Mouse (Mus musculus) hindbrain, embryonic 15.5 days (tissue): ENCODE data around the gene Fhit. TPM values are rescaled to one million over a fixed set of nuclear protein-coding genes. Genes with fewer than 3 reads are reported as not detected.

Source experiments
- ATAC-seq: fragments of 200-750 bp; cut with Nextera tagmentation; 2 replicates; pipeline ENCODE4 v1.8.0; 2017; ENCODE audit warnings: low read depth, moderate number of reproducible peaks, moderate TSS enrichment; ENCODE audit not compliant: low FRiP score
- H3K27ac ChIP-seq: fragments of 300-500 bp; sonication (generic); replicated peaks from 2 replicates; pipeline ENCODE4 v1.5.1; 2015; ENCODE audit warnings: mild to moderate bottlenecking, inconsistent platforms
- H3K27me3 ChIP-seq: fragments of 300-500 bp; sonication (generic); 2 replicates; pipeline ENCODE4 v1.6.1; 2015; ENCODE audit warnings: control low read depth, inconsistent platforms
- H3K36me3 ChIP-seq: fragments of 300-500 bp; sonication (generic); 2 replicates; pipeline ENCODE4 v1.6.1; 2015; ENCODE audit warnings: control low read depth, inconsistent platforms
- H3K4me1 ChIP-seq: fragments of 300-500 bp; sonication (generic); replicated peaks from 2 replicates; pipeline ENCODE4 v1.6.1; 2015; ENCODE audit warnings: control low read depth, inconsistent platforms
- H3K4me2 ChIP-seq: fragments of 300-500 bp; sonication (generic); 2 replicates; pipeline ENCODE4 v1.6.1; 2015; ENCODE audit warnings: moderate library complexity, mild to moderate bottlenecking, inconsistent platforms
- H3K4me3 ChIP-seq: fragments of 300-500 bp; sonication (generic); 2 replicates; pipeline ENCODE4 v1.5.1; 2015; ENCODE audit warnings: mild to moderate bottlenecking, inconsistent platforms
- H3K9ac ChIP-seq: fragments of 300-500 bp; sonication (generic); 2 replicates; pipeline ENCODE4 v1.6.1; 2015; ENCODE audit warnings: inconsistent platforms
- H3K9me3 ChIP-seq: fragments of 300-500 bp; sonication (generic); 2 replicates; pipeline ENCODE4 v1.6.1; 2016; ENCODE audit warnings: control low read depth, inconsistent platforms
- WGBS: fragments of 180-500 bp; shearing (Covaris S2); methylation state at CpG from one replicate; pipeline ENCODE4 v1.1.7; 2015; 5-methylcytosine and 5-hydroxymethylcytosine counted together
- polyA plus RNA-seq: library from polyadenylated mRNA; unstranded; fragments of >200 nt; fragmentation: Nextera tagmentation; extraction: Ambion mirVana; gene quantifications from 2 replicates; pipeline ENCODE4 v1.2.1, GENCODE M21; 2015

Gene Fhit
- polyA plus RNA-seq, 1 experiment from 2014 or later: 9.2 TPM

DNA sequence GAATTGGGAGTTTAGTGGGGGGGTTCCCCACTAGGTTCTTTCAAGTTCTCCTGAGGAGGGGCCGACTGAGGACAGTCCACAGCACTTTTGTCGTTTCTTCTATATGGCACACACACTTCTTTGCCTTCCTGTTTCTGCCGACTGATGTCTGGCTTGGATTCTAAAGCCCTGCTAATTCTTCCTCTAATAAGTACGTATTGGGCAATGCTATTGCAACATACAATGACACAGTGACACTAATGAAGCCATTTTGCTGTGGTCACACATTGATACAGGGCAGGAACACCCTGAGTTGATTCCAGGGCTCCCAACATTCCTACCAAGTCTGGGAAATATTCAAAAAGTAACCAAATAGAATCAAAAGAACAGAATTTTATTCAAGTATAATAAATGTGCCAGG is 1032.2 kb downstream of the Fhit start:
- no peaks in the 10 kb centered on the region for H3K9me3 ChIP-seq
- no peaks in the 10 kb centered on the region for H3K36me3 ChIP-seq
- no peaks in the 10 kb centered on the region for H3K4me1 ChIP-seq
- no peak overlapping the region for H3K4me2 ChIP-seq
- H3K27ac ChIP-seq: no peak overlapping the region
- H3K27me3 ChIP-seq: no peaks in the 10 kb centered on the region
- no peak overlapping the region for H3K4me3 ChIP-seq
- H3K9ac ChIP-seq: no peak overlapping the region
- no peak for ATAC-seq
- WGBS: 93% methylated on average over 4 of the region's 4 CpGs

DNA sequence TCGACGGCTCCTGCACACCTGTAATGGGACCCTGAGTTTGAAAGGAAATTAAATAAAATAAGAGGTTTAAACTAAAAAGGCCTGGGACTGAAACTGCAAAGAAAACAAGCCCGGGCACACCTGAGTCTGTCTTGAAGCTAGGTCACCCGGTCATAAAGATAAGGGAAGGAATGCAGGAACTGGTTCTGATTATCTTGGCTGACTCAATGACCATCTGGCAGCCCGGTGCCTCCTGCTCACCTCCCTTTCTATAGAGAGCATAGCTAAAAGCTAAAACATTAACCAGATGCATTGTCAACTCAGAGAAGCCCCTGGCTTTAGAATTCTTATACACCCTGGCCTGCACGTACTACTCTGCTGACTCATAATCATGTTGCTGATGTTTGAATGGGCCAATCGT is 1032.7 kb downstream of the Fhit start:
- Histone ChIP-seq H3K4me3 (no peak overlapping the region), H3K27me3 (no peaks in the 10 kb centered on the region), H3K4me1 (no peaks in the 10 kb centered on the region), H3K9me3 (no peaks in the 10 kb centered on the region), H3K27ac (no peak overlapping the region), H3K4me2 (no peak overlapping the region), H3K36me3 (no peaks in the 10 kb centered on the region), H3K9ac (no peak overlapping the region)
- ATAC-seq: no peak
- WGBS: 94% methylated on average over 7 of the region's 7 CpGs

GRCm38 (mm10) chr14:10126536-10126935 is 1035.3 kb downstream of the Fhit start:
- no peak overlapping the region for H3K4me2 ChIP-seq
- H3K9ac ChIP-seq: no peak overlapping the region
- no peak overlapping the region for H3K4me3 ChIP-seq
- H3K36me3 ChIP-seq: no peaks in the 10 kb centered on the region
- H3K27me3 ChIP-seq: no peaks in the 10 kb centered on the region
- no peaks in the 10 kb centered on the region for H3K9me3 ChIP-seq
- no peaks in the 10 kb centered on the region for H3K4me1 ChIP-seq
- no peak overlapping the region for H3K27ac ChIP-seq
- no peak for ATAC-seq

DNA sequence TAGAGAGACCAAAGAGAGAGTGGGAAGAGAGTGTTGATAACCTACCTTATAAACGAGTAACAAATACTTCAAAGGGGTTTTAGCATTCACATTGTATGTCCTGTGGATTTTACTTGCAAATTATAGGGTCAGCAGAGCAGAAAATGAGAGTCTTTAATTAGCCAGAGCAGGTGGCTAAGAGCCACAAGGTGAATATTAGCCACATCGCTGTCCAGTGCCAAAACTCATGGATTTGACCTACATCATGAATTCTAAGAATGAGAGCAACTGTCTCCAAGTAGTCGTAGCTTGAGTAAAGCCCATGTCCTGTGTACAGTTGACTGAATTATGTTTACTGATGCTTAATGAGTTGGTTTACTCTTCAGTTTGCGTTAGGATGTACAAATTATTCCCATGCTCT is 1039.7 kb downstream of the Fhit start:
- H3K4me1 ChIP-seq: no peaks in the 10 kb centered on the region
- H3K36me3 ChIP-seq: no peaks in the 10 kb centered on the region
- no peaks in the 10 kb centered on the region for H3K27me3 ChIP-seq
- 76% methylated on average over 4 of the region's 4 CpGs for WGBS
- H3K27ac ChIP-seq: no peak overlapping the region
- ATAC-seq: no peak
- H3K4me3 ChIP-seq: no peak overlapping the region
- H3K9me3 ChIP-seq: no peaks in the 10 kb centered on the region
- no peak overlapping the region for H3K9ac ChIP-seq
- no peak overlapping the region for H3K4me2 ChIP-seq

DNA sequence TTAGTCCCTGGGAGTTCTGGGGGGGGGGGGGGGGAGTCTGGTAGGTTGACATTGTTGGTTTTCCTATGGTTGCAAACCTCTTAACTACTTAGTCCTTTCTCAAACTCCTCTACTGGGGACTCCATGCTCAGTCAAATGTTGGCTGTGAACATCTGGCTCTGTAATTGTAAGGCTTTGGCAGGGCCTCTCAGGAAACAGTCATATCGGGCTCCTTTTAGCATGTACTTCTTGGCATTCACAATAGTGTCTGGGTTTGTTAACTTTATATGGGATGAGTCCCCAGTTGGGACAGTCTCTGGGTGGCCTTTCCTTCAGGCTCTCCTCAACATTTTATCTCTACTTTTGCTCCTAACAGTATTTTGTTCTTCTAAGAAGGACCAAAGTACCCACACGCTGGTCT is 1065.6 kb downstream of the Fhit start:
- H3K27me3 ChIP-seq: no peaks in the 10 kb centered on the region
- no peak overlapping the region for H3K9ac ChIP-seq
- no peak for ATAC-seq
- H3K4me2 ChIP-seq: no peak overlapping the region
- no peaks in the 10 kb centered on the region for H3K9me3 ChIP-seq
- no peak overlapping the region for H3K4me3 ChIP-seq
- no peak overlapping the region for H3K27ac ChIP-seq
- no peaks in the 10 kb centered on the region for H3K36me3 ChIP-seq
- no peaks in the 10 kb centered on the region for H3K4me1 ChIP-seq
- 95% methylated on average over 2 of the region's 2 CpGs for WGBS

GRCm38 (mm10) chr14:10079062-10079461 is 1082.8 kb downstream of the Fhit start:
- Histone ChIP-seq H3K9me3 (no peaks in the 10 kb centered on the region), H3K4me2 (no peak overlapping the region), H3K27me3 (no peaks in the 10 kb centered on the region), H3K9ac (no peak overlapping the region), H3K4me3 (no peak overlapping the region), H3K36me3 (no peaks in the 10 kb centered on the region), H3K27ac (no peak overlapping the region), H3K4me1 (no peaks in the 10 kb centered on the region)
- WGBS: 83% methylated on average over 3 of the region's 3 CpGs
- no peak for ATAC-seq

DNA sequence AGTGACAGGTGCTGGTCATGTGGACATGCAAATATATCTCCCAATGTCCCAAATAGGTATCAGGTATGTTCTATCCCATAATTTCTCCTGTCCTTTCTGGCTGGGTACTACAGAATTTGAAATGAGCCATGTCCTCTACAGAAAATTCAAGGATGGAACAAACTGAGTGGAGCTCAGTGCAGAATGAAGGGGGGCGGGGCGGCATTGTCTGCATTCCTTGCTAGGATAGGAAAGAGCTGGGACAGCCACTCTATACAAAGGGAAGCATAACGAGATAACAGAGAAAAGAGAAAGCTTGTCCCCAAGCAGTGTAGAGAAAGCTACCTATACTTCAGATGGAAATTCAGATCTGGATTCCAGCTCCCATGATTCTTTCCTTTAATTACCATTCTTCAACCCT is 1111.9 kb downstream of the Fhit start:
- no peak for ATAC-seq
- no peaks in the 10 kb centered on the region for H3K36me3 ChIP-seq
- H3K27me3 ChIP-seq: no peaks in the 10 kb centered on the region
- WGBS: 75% methylated on average over 3 of the region's 3 CpGs
- H3K9me3 ChIP-seq: no peaks in the 10 kb centered on the region
- H3K4me2 ChIP-seq: no peak overlapping the region
- no peak overlapping the region for H3K9ac ChIP-seq
- H3K27ac ChIP-seq: no peak overlapping the region
- H3K4me3 ChIP-seq: no peak overlapping the region
- peaks cover 4% of the 10 kb centered on the region; the same call in 1 of the 2 replicates for H3K4me1 ChIP-seq

DNA sequence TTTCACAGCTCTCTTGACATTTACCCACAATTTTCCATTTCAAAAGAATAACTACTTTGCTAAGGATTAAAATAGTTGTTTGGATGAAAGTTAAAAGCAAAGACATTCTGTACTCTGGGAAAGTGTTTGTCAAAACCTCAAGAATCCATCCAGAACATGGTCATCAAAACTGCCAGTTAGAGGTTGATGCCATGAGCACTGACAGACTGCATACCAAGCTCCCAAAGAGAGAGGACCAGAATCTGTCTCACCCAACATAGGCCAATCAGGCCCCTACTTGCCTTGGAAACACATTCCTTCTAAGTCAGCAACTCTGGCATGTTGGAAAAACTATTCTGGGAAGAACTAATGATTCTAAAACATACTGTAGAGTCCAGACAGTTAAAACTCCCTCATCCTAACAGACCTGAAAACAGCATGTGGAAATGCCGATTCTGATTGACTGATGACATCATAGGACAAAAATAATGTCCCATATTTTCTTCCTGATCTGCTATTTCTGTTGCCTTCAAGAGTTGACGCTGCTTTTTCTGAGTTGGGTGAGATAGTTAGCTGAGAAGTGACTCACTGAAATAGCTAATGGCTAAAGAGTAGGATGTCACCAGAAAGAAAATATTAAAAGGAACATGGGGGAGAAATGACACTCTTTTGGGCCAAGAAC is 1114.6 kb downstream of the Fhit start:
- H3K9ac ChIP-seq: no peak overlapping the region
- no peaks in the 10 kb centered on the region for H3K36me3 ChIP-seq
- peaks cover 4% of the 10 kb centered on the region; the same call in 1 of the 2 replicates for H3K4me1 ChIP-seq
- H3K4me2 ChIP-seq: no peak overlapping the region
- H3K27ac ChIP-seq: no peak overlapping the region
- no peaks in the 10 kb centered on the region for H3K9me3 ChIP-seq
- H3K4me3 ChIP-seq: no peak overlapping the region
- no peaks in the 10 kb centered on the region for H3K27me3 ChIP-seq
- WGBS: 90% methylated on average over 2 of the region's 2 CpGs
- no peak for ATAC-seq

- Histone ChIP-seq H3K27ac (no peak overlapping the region), H3K4me2 (no peak overlapping the region)
- WGBS: 34% methylated on average over 7 of the region's 7 CpGs
Measured at GRCm38 (mm10) chr14:10046336-10047122, 1115.3 kb downstream of the Fhit start.

DNA sequence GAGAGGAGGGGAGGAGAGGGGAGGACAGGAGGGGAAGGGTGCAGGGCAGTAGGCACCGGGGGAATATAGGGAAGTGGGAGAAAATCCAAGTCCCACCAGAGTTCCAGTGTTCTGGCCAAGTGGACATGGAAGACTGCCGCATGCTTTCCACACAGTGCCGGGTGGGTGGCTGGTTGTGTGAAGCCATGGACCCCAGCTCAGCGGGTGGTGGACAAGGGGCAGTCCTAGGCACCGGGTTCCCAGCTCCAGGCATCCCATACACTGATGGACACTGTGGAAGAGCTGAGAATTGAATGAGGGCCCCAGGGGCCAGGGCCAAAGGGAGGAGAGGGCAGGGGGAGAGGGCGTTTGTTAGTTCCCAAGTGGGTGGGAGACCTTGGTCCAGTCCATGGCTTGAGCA is 1123.8 kb downstream of the Fhit start:
- no peaks in the 10 kb centered on the region for H3K27me3 ChIP-seq
- no peak overlapping the region for H3K9ac ChIP-seq
- H3K4me2 ChIP-seq: no peak overlapping the region
- no peaks in the 10 kb centered on the region for H3K9me3 ChIP-seq
- H3K36me3 ChIP-seq: no peaks in the 10 kb centered on the region
- WGBS: 87% methylated on average over 6 of the region's 6 CpGs
- no peak for ATAC-seq
- no peak overlapping the region for H3K4me3 ChIP-seq
- H3K27ac ChIP-seq: no peak overlapping the region
- no peaks in the 10 kb centered on the region for H3K4me1 ChIP-seq

More at GRCm38 (mm10) chr14:10046336-10047122, 1115.3 kb downstream of the Fhit start:
- peaks cover 4% of the 10 kb centered on the region; the same call in 1 of the 2 replicates for H3K4me1 ChIP-seq
- no peaks in the 10 kb centered on the region for H3K27me3 ChIP-seq
- H3K9me3 ChIP-seq: no peaks in the 10 kb centered on the region
- no peak overlapping the region for H3K4me3 ChIP-seq
- ATAC-seq: no peak
- no peak overlapping the region for H3K9ac ChIP-seq
- H3K36me3 ChIP-seq: no peaks in the 10 kb centered on the region

DNA sequence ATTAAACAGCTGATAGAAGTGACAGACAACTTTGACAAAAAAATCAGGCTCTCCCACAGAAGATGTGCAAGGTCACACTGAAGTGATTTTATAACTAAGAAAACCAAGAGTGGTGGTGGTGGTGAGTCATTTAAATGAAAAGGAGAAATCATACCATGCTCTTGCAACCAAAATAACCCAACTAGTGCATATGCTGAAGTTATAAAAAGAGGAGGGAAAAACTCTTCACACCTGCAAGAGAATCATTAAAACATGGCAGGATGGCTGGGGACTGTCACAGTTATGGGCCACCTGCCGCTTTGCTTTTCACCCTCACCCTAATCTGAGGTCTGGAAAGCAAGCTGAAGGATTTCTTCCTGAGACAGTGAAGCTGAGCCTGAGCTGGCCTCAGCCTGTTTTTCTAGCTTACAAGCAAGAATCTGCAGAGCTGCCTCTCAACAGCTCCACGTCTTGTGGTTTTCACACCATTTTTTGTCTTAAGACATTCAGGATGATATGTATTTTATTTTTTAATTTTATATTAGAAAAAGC is 1125.1 kb downstream of the Fhit start:
- no peaks in the 10 kb centered on the region for H3K9me3 ChIP-seq
- H3K27ac ChIP-seq: no peak overlapping the region
- no peak for ATAC-seq
- no peak overlapping the region for H3K4me2 ChIP-seq
- no peaks in the 10 kb centered on the region for H3K27me3 ChIP-seq
- no peaks in the 10 kb centered on the region for H3K4me1 ChIP-seq
- no peak overlapping the region for H3K9ac ChIP-seq
- no peaks in the 10 kb centered on the region for H3K36me3 ChIP-seq
- 75% methylated on average over 2 of the region's 2 CpGs for WGBS
- H3K4me3 ChIP-seq: no peak overlapping the region

GRCm38 (mm10) chr14:10035682-10036081 is 1126.2 kb downstream of the Fhit start:
- no peak overlapping the region for H3K4me2 ChIP-seq
- no peak overlapping the region for H3K27ac ChIP-seq
- no peak overlapping the region for H3K9ac ChIP-seq
- no peaks in the 10 kb centered on the region for H3K4me1 ChIP-seq
- H3K4me3 ChIP-seq: no peak overlapping the region
- 16% methylated on average over 3 of the region's 3 CpGs for WGBS
- no peak for ATAC-seq
- no peaks in the 10 kb centered on the region for H3K9me3 ChIP-seq
- H3K27me3 ChIP-seq: no peaks in the 10 kb centered on the region
- no peaks in the 10 kb centered on the region for H3K36me3 ChIP-seq
